Mouse (Mus musculus): Measurements from ENCODE around the gene Mid1. TPM values are rescaled to one million over a fixed set of nuclear protein-coding genes. Genes with fewer than 3 reads are reported as not detected.

Mid1 gene
- polyA plus RNA-seq, 1 experiment from 2014 or later = 1.7 TPM

DNA sequence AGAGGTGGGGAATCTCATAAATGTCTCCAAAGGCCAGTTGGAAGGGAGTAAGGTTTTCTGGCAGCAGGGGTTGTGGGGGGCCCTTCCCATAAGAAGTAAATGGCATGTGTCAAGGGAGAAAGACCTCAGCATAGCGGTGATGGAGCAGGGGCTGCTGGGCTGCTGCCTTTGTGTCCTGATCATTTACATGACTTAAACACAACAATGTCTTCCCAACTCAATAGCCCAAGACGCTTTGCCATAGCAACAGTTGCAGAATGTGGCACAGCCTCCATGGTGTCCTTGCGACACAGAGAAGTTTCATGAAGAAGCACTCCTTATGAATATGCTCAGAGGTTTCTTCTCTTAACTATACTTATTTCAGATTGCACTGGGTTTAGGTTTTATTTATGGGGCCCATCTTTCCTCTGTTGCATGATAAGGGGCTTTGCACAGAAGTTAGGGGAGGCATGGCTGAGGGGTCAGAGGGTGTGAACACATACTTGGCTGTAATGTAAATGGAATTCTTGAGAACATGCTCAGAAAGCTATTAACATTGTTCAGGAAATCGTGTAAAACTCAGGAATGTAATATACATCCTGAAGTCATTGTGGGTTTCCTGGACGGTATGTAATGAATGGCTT is 159.3 kb downstream of the Mid1 start:
- no peaks in the 10 kb centered on the region for H3K4me1 ChIP-seq (ENCODE audit: insufficient read depth, low read depth, low read length)
- H3K4me3 ChIP-seq (ENCODE audit: low read depth, low read length) = no peak overlapping the region
- no peak overlapping the region for H3K9ac ChIP-seq (replicated peaks; ENCODE audit: low read depth)
- WGBS = 29% methylated on average over 5 of the region's 5 CpGs
- no peak overlapping the region for H3K27ac ChIP-seq (ENCODE audit: low read length)
- no peak overlapping the region for H3K4me2 ChIP-seq (replicated peaks; ENCODE audit: low read depth, low read length)
- DNase-seq (ENCODE audit: low spot score) = peak; percentile 8
- no peaks in the 10 kb centered on the region for H3K9me3 ChIP-seq (ENCODE audit: low read length)
- no peaks in the 10 kb centered on the region for H3K27me3 ChIP-seq (replicated peaks; ENCODE audit: insufficient read depth, low read length)
- ATAC-seq = no peak
- TF ChIP-seq CTCF (IDR thresholded peaks at IDR 0.05) = no peak
- peak; percentile 46 for TF ChIP-seq EP300 (IDR thresholded peaks at IDR 0.05)
- no peaks in the 10 kb centered on the region for H3K36me3 ChIP-seq (ENCODE audit: insufficient read depth, low read length)

DNA sequence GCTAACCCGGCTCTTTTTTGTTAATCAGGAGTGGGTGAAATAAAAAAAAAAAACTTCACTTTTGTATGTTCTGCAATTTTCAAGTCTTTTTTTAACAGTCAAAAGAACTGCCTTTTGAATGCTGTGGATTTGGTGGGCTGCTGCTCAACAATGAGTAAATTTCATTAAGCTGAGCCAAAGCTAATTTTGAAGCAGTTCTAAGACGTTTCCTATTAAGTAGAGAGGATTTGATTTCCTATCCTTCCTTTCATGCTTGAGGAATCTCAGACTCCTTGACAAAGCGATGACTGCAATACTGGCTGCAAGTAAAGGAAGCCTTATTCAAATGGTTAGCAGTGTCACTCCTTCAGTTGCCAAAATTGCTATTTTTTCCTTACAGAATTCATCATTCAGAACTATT is 161.2 kb downstream of the Mid1 start:
- Histone ChIP-seq H3K9ac (replicated peaks; ENCODE audit: low read depth) (no peak overlapping the region), H3K27ac (ENCODE audit: low read length) (no peak overlapping the region), H3K27me3 (replicated peaks; ENCODE audit: insufficient read depth, low read length) (no peaks in the 10 kb centered on the region), H3K4me2 (replicated peaks; ENCODE audit: low read depth, low read length) (no peak overlapping the region), H3K4me3 (ENCODE audit: low read depth, low read length) (no peak overlapping the region), H3K9me3 (ENCODE audit: low read length) (no peaks in the 10 kb centered on the region), H3K36me3 (ENCODE audit: insufficient read depth, low read length) (no peaks in the 10 kb centered on the region), H3K4me1 (ENCODE audit: insufficient read depth, low read depth, low read length) (no peaks in the 10 kb centered on the region)
- no peak for ATAC-seq
- WGBS = 68% methylated on average over 3 of the region's 3 CpGs
- no peak for DNase-seq (ENCODE audit: low spot score)
- TF ChIP-seq EP300 (IDR thresholded peaks at IDR 0.05) (no peak), CTCF (IDR thresholded peaks at IDR 0.05) (no peak)

DNA sequence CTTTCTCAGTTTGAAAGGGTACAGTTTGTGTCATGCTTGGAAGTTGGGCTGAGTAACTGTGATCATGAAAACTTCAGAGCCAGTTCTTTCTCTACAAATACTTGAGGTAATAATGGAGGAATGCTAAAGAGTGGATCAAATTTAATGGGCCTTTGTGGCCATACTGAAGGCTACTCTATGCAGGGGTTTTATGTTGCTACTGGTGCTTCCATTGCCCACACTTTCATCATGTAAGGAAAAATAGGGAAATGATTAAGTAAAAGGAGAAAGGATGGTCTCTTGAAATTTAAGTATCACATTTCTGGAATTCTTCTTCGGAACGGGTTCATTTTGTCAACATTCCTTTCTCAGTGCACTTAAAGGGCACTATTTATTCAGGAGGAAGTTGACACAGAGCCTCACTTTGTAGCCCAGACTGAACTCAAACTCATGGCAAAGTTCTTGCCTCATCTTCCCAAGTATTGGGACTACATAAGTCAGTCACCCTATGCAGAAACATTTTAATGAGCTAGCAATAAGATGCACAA is 176.3 kb downstream of the Mid1 start:
- Histone ChIP-seq H3K27ac (ENCODE audit: low read length) (no peak overlapping the region), H3K9me3 (ENCODE audit: low read length) (no peaks in the 10 kb centered on the region), H3K27me3 (replicated peaks; ENCODE audit: insufficient read depth, low read length) (no peaks in the 10 kb centered on the region), H3K4me2 (replicated peaks; ENCODE audit: low read depth, low read length) (no peak overlapping the region), H3K4me3 (ENCODE audit: low read depth, low read length) (no peak overlapping the region), H3K9ac (replicated peaks; ENCODE audit: low read depth) (no peak overlapping the region), H3K4me1 (ENCODE audit: insufficient read depth, low read depth, low read length) (no peaks in the 10 kb centered on the region), H3K36me3 (ENCODE audit: insufficient read depth, low read length) (no peaks in the 10 kb centered on the region)
- peak; percentile 54 for DNase-seq (ENCODE audit: low spot score)
- TF ChIP-seq EP300 (IDR thresholded peaks at IDR 0.05) (peak; percentile 53), CTCF (IDR thresholded peaks at IDR 0.05) (no peak)
- 30% methylated on average over 2 of the region's 2 CpGs for WGBS
- ATAC-seq = no peak

- no peak overlapping the region for H3K4me3 ChIP-seq (ENCODE audit: low read depth, low read length)
- DNase-seq (ENCODE audit: low spot score) (peak; percentile 30), ATAC-seq (peak; percentile 47)
- H3K9me3 ChIP-seq (ENCODE audit: low read length) = no peaks in the 10 kb centered on the region
- no peaks in the 10 kb centered on the region for H3K27me3 ChIP-seq (replicated peaks; ENCODE audit: insufficient read depth, low read length)
- TF ChIP-seq EP300 (IDR thresholded peaks at IDR 0.05) (no peak), CTCF (IDR thresholded peaks at IDR 0.05) (no peak)
- no peak overlapping the region for H3K27ac ChIP-seq (ENCODE audit: low read length)
- H3K4me1 ChIP-seq (ENCODE audit: insufficient read depth, low read depth, low read length) = no peaks in the 10 kb centered on the region
- H3K4me2 ChIP-seq (replicated peaks; ENCODE audit: low read depth, low read length) = no peak overlapping the region
- H3K36me3 ChIP-seq (ENCODE audit: insufficient read depth, low read length) = no peaks in the 10 kb centered on the region
- H3K9ac ChIP-seq (replicated peaks; ENCODE audit: low read depth) = no peak overlapping the region
Observed at GRCm38 (mm10) chrX:169862440-169862839, 177.4 kb downstream of the Mid1 start.

DNA sequence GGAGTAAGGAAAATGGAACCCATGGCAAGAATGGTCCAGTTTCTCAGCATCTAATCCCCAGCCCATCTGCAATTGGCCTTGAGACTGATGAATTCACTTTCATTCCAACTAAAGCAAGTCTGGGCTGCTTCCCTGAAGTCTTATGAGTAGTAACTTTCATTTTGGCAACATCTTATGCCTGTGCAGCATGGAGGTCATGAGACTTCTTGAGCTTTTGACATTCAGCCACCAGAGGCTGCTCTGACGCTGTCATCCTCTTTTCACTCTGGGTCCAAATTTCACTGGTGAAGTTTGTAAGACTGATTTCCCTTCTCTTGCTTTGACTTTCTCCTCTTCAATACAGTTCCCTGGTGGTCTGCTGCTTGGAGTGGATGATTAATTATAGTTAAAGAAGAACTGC is 177.8 kb downstream of the Mid1 start:
- H3K27me3 ChIP-seq (replicated peaks; ENCODE audit: insufficient read depth, low read length) = no peaks in the 10 kb centered on the region
- no peak overlapping the region for H3K4me3 ChIP-seq (ENCODE audit: low read depth, low read length)
- ATAC-seq = peak; percentile 73
- no peak overlapping the region for H3K27ac ChIP-seq (ENCODE audit: low read length)
- no peak overlapping the region for H3K9ac ChIP-seq (replicated peaks; ENCODE audit: low read depth)
- no peaks in the 10 kb centered on the region for H3K9me3 ChIP-seq (ENCODE audit: low read length)
- H3K36me3 ChIP-seq (ENCODE audit: insufficient read depth, low read length) = no peaks in the 10 kb centered on the region
- no peak overlapping the region for H3K4me2 ChIP-seq (replicated peaks; ENCODE audit: low read depth, low read length)
- TF ChIP-seq EP300 (IDR thresholded peaks at IDR 0.05) (no peak), CTCF (IDR thresholded peaks at IDR 0.05) (peak; percentile 70)
- WGBS = 24% methylated on average over 1 of the region's 1 CpGs
- DNase-seq (ENCODE audit: low spot score) = peak; percentile 62
- no peaks in the 10 kb centered on the region for H3K4me1 ChIP-seq (ENCODE audit: insufficient read depth, low read depth, low read length)

DNA sequence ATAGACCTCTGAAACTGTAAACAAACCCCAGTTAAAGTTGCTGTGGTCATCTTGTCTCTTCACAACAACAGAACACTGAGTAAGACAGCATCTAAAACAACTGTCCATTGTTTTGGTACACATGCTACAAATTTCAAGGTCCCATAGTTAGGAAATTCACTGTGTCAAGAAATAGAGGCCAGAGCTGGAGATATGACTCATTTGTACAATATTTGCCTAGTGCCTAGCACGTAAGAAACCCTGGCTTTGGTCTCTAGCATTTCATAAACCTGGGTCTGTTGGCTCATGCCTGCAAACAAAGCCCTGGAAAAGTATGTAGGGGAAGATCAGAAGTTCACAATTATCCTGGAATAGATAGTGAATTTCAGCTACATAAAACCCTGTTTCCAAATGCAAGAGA is 178.8 kb downstream of the Mid1 start:
- no peaks in the 10 kb centered on the region for H3K4me1 ChIP-seq (ENCODE audit: insufficient read depth, low read depth, low read length)
- ATAC-seq (peak; percentile 67), DNase-seq (ENCODE audit: low spot score) (peak; percentile 80)
- no peak overlapping the region for H3K9ac ChIP-seq (replicated peaks; ENCODE audit: low read depth)
- H3K36me3 ChIP-seq (ENCODE audit: insufficient read depth, low read length) = no peaks in the 10 kb centered on the region
- no peaks in the 10 kb centered on the region for H3K9me3 ChIP-seq (ENCODE audit: low read length)
- no peak overlapping the region for H3K4me2 ChIP-seq (replicated peaks; ENCODE audit: low read depth, low read length)
- WGBS = 26% methylated on average over 1 of the region's 1 CpGs
- TF ChIP-seq CTCF (IDR thresholded peaks at IDR 0.05) = no peak
- TF ChIP-seq EP300 (IDR thresholded peaks at IDR 0.05) = peak; percentile 45; the same call in 1 of the 2 replicates
- no peaks in the 10 kb centered on the region for H3K27me3 ChIP-seq (replicated peaks; ENCODE audit: insufficient read depth, low read length)
- H3K27ac ChIP-seq (ENCODE audit: low read length) = no peak overlapping the region
- no peak overlapping the region for H3K4me3 ChIP-seq (ENCODE audit: low read depth, low read length)
